Mouse (Mus musculus): ENCODE results near the gene Myh9. TPM values are rescaled to one million over a fixed set of nuclear protein-coding genes. Genes with fewer than 3 reads are reported as not detected.

Gene Myh9
- polyA plus RNA-seq, 1 experiment from 2014 or later: 14.2 TPM

DNA sequence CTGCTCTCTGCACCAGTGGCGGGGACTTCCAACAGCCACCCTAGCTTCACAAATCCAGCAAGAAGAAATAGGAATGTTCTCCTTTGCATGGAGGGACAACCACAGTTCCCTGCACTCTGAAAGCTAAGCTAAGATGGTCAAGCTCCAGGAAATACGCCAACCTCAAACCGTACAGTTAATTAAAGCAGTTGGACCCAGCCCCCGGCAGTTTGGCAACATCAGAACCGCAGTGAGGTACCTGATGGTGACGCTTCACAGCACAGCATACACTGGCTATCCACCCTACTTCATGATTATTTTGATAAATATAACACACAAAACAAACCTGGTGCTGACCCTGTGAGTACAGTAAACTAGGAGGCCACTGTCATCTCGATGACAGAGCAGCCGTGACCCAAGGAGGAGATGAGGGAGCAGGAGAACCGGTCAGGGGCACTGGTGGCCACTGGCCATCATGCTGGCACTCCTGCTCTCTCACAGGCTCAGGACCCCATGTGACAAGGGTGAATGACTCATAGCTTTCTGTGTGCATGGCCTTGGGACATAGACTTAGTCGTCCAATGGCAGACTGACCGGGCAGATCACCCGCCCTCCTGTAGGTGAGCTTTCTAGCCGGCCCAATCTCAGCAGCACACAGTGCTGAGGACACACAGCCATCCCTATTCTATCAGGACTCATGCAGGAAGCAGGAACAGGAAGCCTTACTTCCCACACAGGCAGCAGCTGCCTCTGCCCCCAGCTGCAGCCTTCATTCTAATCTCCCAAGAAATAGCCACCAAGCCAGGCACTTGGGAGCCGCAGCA is 44.2 kb downstream of the Myh9 start:
- Histone ChIP-seq H3K9ac (no peak overlapping the region), H3K36me3 (replicated peaks) (no peaks in the 10 kb centered on the region), H3K9me3 (no peaks in the 10 kb centered on the region), H3K4me1 (peaks cover 11% of the 10 kb centered on the region), H3K27ac (no peak overlapping the region; the same call in 1 of the 2 replicates), H3K4me3 (no peak overlapping the region), H3K27me3 (replicated peaks) (no peaks in the 10 kb centered on the region), H3K4me2 (no peak overlapping the region)
- 82% methylated on average over 14 of the region's 14 CpGs for WGBS
- ATAC-seq (replicated peaks): no peak

DNA sequence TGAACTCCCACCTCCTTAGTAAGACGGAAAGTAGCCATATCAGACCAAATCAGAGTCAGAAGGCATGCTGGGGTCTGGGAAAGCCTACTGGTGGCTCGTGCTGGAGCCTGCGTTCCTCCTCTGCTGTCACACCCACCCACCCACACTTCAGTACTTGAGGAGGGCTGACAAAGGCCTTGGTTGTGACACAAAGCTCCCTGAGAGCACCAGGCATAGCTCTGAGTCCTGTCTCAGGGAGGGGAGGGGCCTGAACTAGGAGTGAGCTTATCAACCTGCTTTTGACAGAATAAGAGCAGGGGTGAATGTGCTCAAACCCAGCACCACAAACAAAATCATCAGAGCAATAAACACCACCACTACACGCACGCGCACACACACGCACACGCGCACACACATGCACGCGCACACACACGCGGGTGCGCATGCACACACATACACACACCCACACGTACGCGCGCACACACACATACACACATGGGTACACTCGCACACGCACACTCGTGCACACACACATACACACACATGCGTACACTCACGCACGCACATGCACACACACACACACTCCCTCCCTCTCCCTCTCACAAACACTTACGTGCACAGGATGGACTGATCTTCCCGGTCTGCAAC is 45.5 kb downstream of the Myh9 start:
- WGBS: 94% methylated on average over 26 of the region's 26 CpGs
- Histone ChIP-seq H3K4me3 (no peak overlapping the region), H3K9ac (no peak overlapping the region), H3K36me3 (replicated peaks) (no peaks in the 10 kb centered on the region), H3K4me1 (peaks cover 11% of the 10 kb centered on the region), H3K4me2 (no peak overlapping the region), H3K9me3 (no peaks in the 10 kb centered on the region), H3K27me3 (replicated peaks) (no peaks in the 10 kb centered on the region), H3K27ac (no peak overlapping the region)
- ATAC-seq (replicated peaks): no peak

DNA sequence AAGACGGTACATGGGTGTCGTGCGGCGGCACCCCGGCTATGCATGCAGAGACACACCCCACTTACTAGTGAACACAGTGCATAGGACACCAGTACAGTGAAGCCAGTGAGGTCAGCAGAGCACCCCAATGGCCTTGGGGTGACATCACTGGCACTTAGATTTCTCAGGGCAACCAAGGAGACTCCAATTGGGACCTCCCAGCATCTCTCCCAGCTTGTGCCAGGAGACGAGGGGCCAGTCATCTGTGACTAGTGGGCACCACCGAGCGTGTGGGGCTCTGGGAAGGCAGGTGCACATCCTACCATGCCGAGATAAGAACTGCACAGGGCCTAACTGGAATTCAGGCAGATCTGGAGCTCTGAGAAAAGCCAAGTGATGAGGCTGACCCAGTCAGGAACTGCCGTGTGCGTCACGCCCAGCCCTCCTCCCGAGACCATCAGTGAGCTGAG is 47.0 kb downstream of the Myh9 start:
- H3K4me3 ChIP-seq: no peak overlapping the region
- no peaks in the 10 kb centered on the region for H3K36me3 ChIP-seq (replicated peaks)
- peaks cover 11% of the 10 kb centered on the region for H3K4me1 ChIP-seq
- no peaks in the 10 kb centered on the region for H3K9me3 ChIP-seq
- H3K9ac ChIP-seq: no peak overlapping the region
- no peak overlapping the region for H3K27ac ChIP-seq
- H3K27me3 ChIP-seq (replicated peaks): no peaks in the 10 kb centered on the region
- H3K4me2 ChIP-seq: no peak overlapping the region
- WGBS: 94% methylated on average over 13 of the region's 13 CpGs
- no peak for ATAC-seq (replicated peaks)

DNA sequence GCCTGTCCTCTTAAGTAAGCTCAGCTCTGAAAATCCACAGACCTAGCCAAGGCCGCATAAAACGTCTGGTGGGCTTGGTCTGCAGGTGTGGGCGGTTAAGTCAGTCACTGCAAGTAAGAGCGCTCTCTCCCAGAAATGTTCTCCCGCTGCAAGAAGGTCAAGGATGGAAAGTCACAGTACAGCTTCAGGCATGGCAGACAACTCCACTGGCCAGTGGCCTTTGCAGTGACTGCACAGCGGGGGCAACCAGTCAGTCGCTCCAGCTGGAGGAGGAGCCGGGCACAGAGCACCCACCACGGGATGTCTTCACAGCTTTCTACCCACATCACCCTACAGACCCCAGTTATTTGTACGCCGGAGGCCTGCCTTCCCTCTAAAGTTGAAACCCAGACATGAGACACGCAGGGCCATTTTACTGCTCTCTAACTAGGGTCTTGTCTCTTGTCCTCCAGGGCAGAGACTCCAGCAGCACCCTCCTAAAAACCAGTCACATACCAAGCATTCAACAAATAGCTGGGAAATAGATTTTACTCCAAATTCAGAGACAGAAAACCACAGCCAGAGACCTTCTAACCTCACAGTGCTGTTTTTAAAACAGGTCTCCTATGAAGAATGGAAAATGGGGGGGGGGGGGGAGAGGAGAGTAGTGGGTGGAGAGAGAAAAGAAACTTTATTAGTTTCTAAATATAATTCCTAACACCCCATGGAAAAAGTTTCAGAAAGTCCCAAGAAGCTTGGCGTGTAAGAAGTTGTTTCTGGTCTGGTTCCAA is 47.7 kb downstream of the Myh9 start:
- Histone ChIP-seq H3K4me3 (no peak overlapping the region), H3K9ac (no peak overlapping the region), H3K27ac (no peak overlapping the region), H3K27me3 (replicated peaks) (no peaks in the 10 kb centered on the region), H3K9me3 (no peaks in the 10 kb centered on the region), H3K4me1 (peaks cover 11% of the 10 kb centered on the region), H3K36me3 (replicated peaks) (no peaks in the 10 kb centered on the region), H3K4me2 (no peak overlapping the region)
- 92% methylated on average over 13 of the region's 13 CpGs for WGBS
- no peak for ATAC-seq (replicated peaks)

GRCm38 (mm10) chr15:77793554-77793953 is 48.4 kb downstream of the Myh9 start:
- no peaks in the 10 kb centered on the region for H3K36me3 ChIP-seq (replicated peaks)
- H3K9ac ChIP-seq: no peak overlapping the region
- no peaks in the 10 kb centered on the region for H3K9me3 ChIP-seq
- H3K4me1 ChIP-seq: peaks cover 4% of the 10 kb centered on the region
- WGBS: 88% methylated on average over 7 of the region's 7 CpGs
- no peaks in the 10 kb centered on the region for H3K27me3 ChIP-seq (replicated peaks)
- H3K4me2 ChIP-seq: no peak overlapping the region
- no peak for ATAC-seq (replicated peaks)
- H3K4me3 ChIP-seq: no peak overlapping the region
- H3K27ac ChIP-seq: no peak overlapping the region

- Histone ChIP-seq H3K4me1 (no peaks in the 10 kb centered on the region), H3K4me2 (no peak overlapping the region), H3K27ac (no peak overlapping the region), H3K27me3 (replicated peaks) (no peaks in the 10 kb centered on the region), H3K9ac (no peak overlapping the region), H3K9me3 (no peaks in the 10 kb centered on the region), H3K4me3 (no peak overlapping the region), H3K36me3 (replicated peaks) (no peaks in the 10 kb centered on the region)
- 89% methylated on average over 4 of the region's 4 CpGs for WGBS
- no peak for ATAC-seq (replicated peaks)
These were observed 48.9 kb downstream of the Myh9 start for GRCm38 (mm10) chr15:77793094-77793493.

DNA sequence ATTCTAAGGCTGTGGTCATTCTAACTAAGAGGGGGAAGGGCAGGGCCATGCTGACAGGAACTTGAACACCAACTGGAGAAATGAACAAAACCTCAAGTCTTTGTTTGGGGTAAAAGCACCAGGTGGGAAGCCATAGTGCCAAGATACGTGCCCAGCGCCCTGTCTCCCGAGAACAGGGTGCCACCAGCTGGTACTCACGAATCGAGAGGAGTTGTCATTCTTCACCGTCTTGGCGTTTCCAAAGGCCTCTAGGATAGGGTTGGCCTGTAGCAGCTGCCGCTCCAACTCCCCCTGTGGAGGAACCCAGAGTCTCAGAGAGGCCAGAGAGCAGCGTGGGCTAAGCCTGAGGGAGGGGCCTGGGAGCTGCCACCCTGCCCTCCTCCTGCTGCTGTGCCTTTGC is 49.9 kb downstream of the Myh9 start:
- Histone ChIP-seq H3K36me3 (replicated peaks) (no peaks in the 10 kb centered on the region), H3K27ac (no peak overlapping the region), H3K4me1 (no peaks in the 10 kb centered on the region), H3K4me3 (no peak overlapping the region), H3K9ac (no peak overlapping the region), H3K4me2 (no peak overlapping the region), H3K27me3 (replicated peaks) (no peaks in the 10 kb centered on the region), H3K9me3 (no peaks in the 10 kb centered on the region)
- 85% methylated on average over 9 of the region's 9 CpGs for WGBS
- no peak for ATAC-seq (replicated peaks)

GRCm38 (mm10) chr15:77790656-77791405 is 51.1 kb downstream of the Myh9 start:
- H3K4me2 ChIP-seq: no peak overlapping the region
- no peaks in the 10 kb centered on the region for H3K9me3 ChIP-seq
- no peak overlapping the region for H3K9ac ChIP-seq
- ATAC-seq (replicated peaks): no peak
- no peaks in the 10 kb centered on the region for H3K4me1 ChIP-seq
- no peaks in the 10 kb centered on the region for H3K27me3 ChIP-seq (replicated peaks)
- 0 out of 2 replicates have a peak, but pooled peaks cover 8% of the 10 kb centered on the region for H3K36me3 ChIP-seq (replicated peaks)
- no peak overlapping the region for H3K4me3 ChIP-seq
- H3K27ac ChIP-seq: no peak overlapping the region
- 91% methylated on average over 21 of the region's 21 CpGs for WGBS

DNA sequence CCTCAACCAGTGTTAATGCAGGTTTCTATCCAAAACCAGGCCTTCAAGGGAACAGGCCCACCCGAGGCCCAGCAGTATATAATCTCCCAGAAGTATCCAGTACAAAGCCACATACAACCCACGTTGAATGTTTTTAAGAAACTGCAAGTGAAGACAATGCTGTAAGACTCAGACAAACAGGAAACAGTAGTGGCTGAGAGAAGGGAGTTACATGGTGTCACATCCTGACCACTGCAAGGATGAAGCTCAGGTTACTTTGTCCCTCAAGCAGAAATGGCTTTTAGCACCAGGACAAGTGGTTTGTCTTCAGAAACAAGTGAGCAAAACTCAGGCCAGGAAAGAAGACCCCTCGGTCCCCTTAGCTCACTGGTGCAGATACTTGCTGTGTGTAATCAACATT is 52.8 kb downstream of the Myh9 start:
- H3K4me3 ChIP-seq: no peak overlapping the region
- H3K9me3 ChIP-seq: no peaks in the 10 kb centered on the region
- no peaks in the 10 kb centered on the region for H3K4me1 ChIP-seq
- H3K27ac ChIP-seq: no peak overlapping the region
- 87% methylated on average over 3 of the region's 3 CpGs for WGBS
- H3K9ac ChIP-seq: no peak overlapping the region
- H3K36me3 ChIP-seq (replicated peaks): 0 out of 2 replicates have a peak, but pooled peaks cover 9% of the 10 kb centered on the region
- H3K27me3 ChIP-seq (replicated peaks): no peaks in the 10 kb centered on the region
- ATAC-seq (replicated peaks): no peak
- no peak overlapping the region for H3K4me2 ChIP-seq

GRCm38 (mm10) chr15:77788356-77788755 is 53.6 kb downstream of the Myh9 start:
- H3K36me3 ChIP-seq (replicated peaks): 0 out of 2 replicates have a peak, but pooled peaks cover 12% of the 10 kb centered on the region
- H3K9me3 ChIP-seq: no peaks in the 10 kb centered on the region
- H3K27me3 ChIP-seq (replicated peaks): no peaks in the 10 kb centered on the region
- 86% methylated on average over 6 of the region's 6 CpGs for WGBS
- H3K9ac ChIP-seq: no peak overlapping the region
- H3K4me3 ChIP-seq: no peak overlapping the region
- H3K4me2 ChIP-seq: no peak overlapping the region
- no peak for ATAC-seq (replicated peaks)
- no peak overlapping the region for H3K27ac ChIP-seq
- no peaks in the 10 kb centered on the region for H3K4me1 ChIP-seq

- H3K27ac ChIP-seq: no peak overlapping the region
These were observed 56.2 kb downstream of the Myh9 start for GRCm38 (mm10) chr15:77785807-77786206.

More at GRCm38 (mm10) chr15:77785807-77786206, 56.2 kb downstream of the Myh9 start:
- Histone ChIP-seq H3K4me1 (no peaks in the 10 kb centered on the region), H3K27me3 (replicated peaks) (no peaks in the 10 kb centered on the region), H3K9me3 (no peaks in the 10 kb centered on the region), H3K4me2 (no peak overlapping the region), H3K4me3 (no peak overlapping the region), H3K36me3 (replicated peaks) (peaks cover 24% of the 10 kb centered on the region; the same call in 1 of the 2 replicates), H3K9ac (no peak overlapping the region)
- 78% methylated on average over 1 of the region's 1 CpGs for WGBS
- ATAC-seq (replicated peaks): no peak

Data from midbrain, embryonic 15.5 days (tissue).